Mouse (Mus musculus) spleen, adult 18-20 months (tissue): ENCODE results near the gene Rabep2.

Source experiments
- DNase-seq, 2 experiments: peaks; one replicate each; pipeline ENCODE4 v3.0.0; 2022; ENCODE audit warnings: mixed read lengths in 2 of 2

Gene Rabep2

DNA sequence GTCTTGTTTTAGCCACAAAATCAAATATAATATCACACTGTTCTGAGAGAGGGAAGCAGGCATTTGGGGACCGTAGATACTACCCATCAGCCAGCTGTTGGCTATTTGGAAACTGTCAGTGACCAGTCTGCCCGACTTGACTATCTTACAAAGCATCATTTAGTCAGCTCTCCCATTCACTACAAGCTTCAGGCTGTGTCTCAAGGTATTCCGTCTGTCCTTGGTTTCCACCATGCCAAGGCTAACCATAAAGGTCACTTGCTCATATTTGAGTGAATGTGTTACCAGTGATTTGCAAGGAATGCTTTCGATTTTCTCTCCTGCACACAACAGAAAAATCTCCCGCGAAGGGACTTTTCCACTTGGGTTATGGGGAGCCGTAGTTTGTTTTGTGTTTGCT, 6.2 kb downstream of the Rabep2 start:
- no peak for DNase-seq

DNA sequence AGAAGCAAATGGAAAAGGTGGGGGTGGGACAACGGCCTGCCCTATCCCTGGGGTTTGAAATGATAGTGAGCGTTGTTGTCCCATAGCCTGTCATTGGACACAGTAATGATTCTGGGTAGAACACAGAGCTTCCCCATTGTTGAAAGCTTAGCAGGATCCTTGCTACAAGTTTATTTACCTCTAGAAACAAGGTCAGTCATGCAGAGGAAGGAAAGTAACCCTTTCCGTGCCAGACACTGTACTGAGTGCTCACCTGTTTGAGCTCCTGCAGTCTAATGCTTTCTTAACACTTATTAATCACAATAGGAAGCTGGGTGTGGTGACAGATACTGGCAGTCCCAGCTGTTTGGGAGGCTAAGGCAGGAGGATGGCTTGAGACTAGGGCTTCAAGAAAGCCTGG, 7.2 kb downstream of the Rabep2 start:
- no peak for DNase-seq

DNA sequence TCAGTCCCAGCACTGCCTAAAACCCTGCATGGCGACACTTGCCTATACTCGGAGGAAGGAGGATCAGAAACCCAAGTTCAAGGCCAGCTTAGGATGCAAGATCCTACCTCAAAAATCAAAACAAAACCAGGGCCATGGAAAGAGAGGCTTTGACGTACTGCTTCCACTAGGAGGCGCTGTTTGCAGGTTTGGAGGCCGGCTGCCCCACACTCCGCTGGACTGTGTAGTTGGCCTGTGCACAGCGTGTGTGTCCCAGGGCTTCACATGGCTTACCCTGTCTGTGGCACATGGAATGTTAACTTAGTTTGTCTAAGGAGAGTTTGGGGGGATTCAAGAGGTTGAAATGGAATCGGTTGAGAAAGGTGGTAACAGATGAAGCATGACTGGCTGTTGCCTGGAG, 8.3 kb downstream of the Rabep2 start:
- peak in 1 of 2 experiments; percentile 67 for DNase-seq

DNA sequence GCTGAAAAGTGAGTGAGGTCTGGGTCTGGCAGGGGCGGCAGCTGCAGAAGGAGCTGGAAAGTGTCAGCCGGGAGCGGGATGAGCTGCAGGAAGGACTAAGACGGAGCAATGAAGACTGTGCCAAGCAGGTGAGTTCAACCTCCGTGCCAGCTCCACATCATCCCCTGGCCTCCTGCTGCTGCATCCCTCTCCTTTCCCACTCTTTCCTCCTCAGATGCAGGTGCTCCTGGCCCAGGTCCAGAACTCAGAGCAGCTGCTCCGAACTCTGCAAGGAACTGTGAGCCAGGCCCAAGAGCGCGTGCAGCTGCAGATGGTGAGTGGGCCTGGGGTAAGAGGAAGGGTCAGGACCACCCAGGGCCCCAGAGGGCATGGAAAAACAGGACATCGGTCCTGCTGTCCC, 11.6 kb downstream of the Rabep2 start:
- no peak for DNase-seq

DNA sequence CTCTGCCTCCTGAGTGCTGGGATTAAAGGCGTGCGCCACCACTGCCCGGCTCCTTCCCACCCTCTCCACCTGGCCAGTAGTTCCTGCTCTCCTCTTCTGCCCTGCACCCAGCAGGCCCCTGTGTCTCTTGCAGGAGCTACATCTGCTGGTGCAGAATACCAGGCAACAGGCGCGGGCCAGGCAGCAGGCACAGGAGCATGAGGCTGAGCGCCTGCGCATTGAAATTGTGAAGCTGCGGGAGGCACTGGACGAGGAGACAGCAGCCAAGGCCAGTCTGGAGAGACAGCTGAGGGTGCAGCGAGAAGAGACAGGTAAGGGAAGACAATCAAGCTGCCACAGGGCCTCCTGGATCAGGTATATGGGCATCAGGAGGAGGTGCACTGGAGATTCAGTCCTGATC, 15.4 kb downstream of the Rabep2 start:
- DNase-seq = no peak

DNA sequence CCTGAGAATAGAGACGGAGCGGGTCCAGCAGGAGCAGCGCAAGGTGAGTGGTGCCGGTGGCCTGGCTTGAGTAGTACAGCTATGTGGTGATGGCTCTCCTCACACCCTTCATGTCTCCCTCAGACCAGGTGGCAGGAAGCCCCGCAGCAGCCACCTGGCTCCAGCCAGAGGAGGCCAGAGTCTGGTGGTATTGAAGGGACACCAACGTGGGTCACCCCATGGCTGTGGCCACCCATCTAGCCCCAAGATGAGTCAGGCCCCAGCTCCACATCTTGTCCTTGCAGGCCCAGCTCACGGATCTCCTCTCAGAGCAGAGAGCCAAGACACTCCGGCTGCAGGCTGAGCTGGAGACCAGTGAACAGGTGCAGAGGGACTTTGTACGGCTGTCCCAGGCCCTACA, 16.0 kb downstream of the Rabep2 start:
- DNase-seq = no peak

DNA sequence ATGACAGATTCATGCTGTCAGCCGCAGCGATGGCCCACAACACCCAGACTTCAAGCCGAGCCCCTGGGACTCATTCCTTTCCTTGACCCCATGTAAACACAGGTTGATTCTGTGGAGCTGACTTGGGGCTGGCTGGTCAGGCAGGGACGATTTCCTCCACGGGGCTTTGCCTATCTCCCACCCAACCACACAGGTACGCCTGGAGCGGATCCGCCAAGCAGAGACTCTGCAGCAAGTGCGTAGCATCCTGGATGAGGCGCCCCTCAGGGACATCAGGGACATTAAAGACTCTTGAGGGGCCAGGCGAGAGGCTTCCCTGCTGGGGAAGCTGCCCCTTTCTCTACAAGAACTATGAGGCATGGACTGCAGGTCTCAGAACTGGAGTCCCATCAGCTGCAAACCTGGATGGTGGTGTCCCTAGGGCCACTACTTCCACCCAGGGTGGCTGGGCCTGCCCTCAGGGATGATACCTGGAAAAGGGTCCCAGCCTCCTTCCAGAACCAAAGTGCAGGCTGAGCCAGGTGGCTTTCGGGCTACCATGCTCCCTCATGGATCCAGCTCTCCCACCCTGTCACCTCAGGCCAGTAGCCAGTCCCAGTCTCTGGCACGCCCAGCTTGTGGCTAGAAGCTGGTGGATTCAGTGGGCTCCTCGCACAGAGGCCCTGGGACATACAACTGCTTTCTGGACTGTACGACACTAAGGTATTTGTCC, 16.7 kb downstream of the Rabep2 start:
- DNase-seq = no peak

DNA sequence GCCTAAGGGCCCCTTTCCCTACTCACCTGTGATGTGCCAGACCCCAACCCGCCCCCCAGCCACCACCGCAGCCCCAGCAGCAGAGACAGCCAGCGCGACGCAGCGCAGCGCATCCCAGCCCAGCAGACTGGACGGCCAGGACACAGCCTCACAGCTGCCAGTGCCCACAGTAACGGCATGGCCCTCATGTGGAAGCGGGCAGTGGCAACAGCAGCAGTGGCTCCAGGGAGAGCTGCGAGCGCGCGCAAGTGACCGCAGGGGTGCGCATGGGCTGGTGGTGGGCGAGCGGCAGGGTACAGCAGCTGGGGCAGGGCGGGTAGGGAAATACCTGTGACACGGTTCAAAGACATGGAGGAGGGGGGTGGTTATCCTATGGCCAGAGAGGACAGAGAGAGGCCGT, 17.7 kb downstream of the Rabep2 start:
- DNase-seq = no peak

DNA sequence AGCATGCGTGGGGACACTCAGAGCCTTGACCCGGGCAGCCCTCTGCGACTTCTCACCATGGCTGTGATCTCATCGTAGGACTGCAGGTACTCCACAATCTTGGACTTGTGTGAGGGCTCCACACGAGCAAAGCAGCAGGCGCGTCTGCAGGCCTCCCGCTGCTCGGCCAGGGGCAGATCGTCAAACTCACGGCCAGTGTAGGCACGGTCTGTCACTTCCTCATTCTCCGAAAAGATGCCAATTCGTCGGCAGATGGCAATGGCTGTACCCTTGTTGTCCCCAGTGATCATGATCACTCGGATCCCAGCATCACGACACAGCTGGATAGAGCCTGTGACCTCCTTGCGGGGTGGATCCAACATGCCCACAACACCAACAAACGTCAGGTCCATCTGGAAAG, 19.9 kb downstream of the Rabep2 start:
- DNase-seq = no peak

DNA sequence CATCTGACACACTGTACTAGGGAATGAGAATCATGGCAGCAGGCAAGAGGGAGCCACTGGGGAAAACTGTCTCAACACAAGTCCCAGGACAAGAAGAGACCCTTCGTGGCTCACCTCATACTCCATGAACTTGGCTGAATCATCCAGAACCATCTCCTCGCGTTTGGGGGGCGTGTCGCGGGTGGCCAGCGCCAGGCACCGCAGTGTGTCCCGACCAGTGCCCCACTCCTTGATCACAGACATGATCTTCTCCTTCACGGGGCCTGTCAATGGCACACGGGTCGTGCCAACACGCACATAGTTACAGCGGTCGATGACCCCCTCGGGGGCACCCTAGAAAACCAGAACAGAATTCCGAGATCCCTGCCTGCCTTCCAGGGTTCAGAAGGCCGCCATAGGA, 21.4 kb downstream of the Rabep2 start:
- no peak for DNase-seq

DNA sequence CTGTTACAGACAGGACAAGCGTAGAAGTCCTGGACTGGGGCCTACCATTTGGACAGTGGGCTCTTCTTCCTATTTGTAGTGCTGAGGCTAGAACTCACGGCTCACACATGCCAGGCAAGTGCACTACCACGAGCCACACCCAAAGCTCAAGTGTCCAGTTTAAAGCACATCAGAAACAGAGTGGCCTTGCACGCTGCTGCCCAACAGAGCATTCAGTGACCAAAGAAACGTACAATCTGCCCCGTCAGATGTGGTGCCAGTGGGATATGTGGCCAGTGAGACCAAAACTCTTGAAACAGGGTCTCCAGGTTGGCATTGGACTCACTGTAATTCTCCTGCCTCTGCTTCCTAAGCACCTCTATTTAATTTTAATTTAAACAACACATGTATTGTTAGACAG, 22.1 kb downstream of the Rabep2 start:
- DNase-seq = no peak

DNA sequence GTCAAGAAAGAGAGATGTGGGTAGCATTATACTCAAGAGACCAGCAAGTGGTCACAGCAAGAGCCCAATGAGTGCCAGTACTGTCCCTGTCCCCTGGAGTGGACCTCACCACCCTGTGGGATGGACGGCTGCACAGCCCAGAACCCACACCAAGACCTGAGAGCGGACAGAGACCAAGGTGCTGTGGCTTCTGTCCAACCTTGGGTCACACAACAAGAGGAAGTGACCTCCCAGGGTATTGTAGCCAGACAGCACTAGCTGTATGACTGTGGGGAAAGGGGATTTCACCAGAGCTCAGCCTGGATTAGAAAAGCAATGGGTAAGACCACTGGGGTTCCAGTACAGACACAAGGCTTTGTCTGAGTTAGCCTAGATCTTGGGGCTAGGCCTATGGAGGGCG, 23.7 kb downstream of the Rabep2 start:
- no peak for DNase-seq

DNA sequence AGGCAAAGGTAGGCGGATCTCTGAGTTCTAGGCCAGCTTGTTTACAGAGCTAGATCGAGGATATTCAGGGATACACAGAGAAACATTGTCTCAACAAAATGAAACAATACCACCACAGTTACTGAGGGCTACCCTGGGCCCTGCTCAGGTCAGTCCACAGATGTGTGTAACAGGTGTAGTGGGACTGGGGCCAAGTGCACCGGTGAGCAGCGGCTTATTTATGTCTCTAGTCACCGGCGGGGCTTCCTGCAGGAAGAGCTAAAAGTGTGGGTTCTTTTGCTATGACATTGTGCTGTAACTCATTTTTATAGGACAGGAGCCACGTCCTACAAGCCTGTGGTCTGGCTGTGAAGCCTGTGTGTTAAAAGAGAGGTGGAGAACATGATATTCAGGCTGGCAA, 25.3 kb downstream of the Rabep2 start:
- no peak for DNase-seq

DNA sequence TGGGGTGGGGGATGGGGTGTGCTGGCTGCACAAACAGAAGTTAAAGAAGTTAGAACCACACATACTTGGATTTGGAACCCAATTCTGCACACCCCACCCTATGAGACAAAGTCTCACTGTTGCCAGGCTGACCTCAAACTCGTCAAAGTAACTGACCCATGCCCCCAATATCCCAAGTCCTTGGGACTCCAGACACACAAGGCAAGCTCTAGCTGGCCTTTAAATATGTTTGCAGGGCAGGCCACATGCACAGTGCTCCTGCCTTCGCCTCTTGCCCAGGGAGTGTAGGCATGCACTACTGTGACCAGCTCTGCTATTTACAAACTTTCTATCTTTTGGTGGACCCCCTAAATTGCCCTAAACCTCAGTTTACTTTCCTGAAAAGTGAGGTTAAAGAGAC, 26.7 kb downstream of the Rabep2 start:
- DNase-seq = no peak

DNA sequence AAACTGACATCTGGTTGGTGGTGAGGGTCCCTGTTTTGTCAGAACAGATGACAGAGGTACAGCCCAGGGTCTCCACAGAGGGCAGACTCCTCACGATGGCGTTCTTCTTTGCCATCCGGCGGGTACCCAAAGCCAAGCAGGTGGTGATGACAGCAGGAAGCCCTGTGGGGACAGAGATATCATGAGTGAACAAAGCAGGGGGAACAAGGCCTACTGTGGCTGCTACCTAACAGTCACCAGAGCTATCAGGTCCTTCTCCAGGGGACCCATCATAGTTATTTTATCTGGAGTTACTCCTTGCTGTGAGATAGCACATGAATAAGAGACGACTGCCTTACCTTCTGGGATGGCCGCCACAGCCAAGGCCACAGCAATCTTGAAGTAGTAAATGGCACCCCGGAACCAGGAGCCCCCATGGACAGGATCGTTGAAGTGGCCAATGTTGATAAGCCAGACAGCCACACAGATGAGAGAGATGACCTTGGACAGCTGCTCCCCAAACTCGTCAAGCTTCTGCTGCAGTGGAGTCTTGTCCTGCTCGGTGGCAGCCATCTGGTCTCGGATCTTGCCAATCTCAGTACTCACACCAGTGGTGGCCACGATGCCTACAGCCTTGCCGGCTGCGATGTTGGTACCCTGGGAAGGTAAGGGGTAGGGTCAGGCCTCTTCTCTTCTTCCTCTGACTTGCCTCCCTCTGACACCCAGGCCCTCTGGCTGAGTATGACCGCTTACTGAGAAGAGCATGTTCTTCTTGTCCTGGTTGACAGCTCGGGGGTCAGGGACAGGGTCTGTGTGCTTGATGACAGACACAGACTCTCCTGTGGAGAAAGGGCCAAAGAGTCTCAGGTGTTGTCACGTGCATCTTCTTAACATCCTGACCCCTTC, 28.1 kb downstream of the Rabep2 start:
- DNase-seq = no peak

DNA sequence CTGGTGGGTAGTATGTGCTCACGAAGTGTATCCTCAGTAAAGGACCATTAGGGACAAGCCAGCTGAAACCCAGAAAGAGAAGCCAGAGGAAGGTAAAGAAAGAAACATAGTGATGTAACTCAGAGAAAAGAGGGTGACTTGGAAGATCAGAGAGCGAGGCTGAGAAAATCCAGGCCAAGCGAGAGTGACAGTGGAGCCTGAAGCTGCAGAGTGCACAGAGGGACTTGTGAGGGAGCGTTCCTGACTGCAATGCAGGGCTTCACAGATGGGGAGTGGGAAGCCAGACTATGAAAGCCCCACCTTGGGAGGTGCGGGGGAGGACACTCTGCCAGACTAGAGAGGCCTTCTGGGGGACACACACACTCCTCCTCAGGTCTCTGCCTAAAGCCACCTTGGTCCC, 29.7 kb downstream of the Rabep2 start:
- no peak for DNase-seq

DNA sequence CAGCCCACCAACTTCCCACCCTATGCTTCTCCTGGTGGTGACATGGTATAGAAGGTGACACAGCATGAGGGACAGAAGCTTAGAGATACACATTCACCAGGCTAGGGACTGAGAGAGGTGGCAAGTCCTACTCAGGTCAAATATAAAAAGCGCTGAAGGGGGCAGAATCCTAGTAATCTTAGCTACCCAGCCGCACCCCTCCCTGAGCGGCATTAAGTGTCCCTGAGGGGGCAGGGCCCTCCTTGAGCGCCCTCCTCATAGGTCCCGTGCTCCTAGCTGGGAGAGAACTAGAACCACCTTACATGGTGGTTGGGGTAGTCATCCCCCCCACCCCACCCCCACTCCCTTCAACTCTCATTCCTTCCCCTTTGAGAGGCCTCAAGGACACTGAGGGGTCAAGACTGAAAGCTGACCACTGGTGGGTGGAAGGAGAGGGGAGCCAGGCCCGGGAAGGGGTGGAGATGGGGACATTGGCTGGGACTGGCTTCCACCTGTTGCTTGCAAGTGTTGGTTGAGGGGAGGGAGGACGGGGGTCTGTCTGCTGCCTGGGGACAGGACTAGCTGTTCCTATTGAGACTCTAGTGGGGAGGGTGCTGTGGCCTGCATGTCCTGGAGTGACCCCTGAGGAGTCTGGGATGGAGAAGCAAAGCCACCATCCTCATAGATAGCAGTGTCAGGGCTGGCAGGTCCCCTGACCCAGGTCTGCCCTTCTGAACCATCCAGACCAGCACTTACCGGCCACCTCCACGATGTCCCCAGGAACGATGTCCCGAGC, 30.5 kb downstream of the Rabep2 start:
- no peak for DNase-seq

DNA sequence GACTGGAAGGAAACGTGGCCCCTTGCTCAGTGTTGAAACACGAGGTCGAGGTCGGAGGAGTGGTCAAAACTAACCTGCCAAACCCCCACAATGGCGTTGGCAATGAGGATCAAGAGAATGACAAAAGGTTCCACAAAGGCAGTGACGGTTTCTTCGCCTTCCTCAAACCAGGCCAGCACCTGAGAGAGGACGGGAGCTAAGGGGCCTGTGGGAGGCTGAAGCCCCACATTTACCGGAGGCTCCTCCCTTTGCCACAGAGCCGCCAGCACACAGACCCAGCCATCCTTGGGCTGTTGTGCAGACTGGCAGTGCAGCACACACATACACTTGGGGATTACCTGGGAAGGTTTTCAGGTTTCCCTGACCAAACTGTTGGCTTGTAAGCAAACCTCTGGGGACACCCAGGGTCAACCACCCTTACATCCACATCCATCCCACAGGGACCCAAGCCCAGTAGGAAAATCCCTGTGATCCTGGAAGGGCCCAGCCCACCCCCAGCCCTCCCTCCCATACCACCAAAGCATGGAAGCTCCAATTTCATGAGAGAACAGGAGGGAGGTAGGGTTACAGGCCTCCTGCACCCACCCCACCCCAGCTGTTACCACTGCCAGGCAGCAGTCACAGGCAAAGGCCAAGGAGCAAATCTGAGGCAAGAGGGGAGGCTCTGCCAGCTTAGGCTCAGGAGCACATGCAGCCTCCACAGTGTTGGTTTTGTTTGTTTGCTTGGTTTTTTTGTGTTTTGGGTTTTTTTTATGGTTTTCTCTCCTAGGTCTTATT, 32.3 kb downstream of the Rabep2 start:
- no peak for DNase-seq

DNA sequence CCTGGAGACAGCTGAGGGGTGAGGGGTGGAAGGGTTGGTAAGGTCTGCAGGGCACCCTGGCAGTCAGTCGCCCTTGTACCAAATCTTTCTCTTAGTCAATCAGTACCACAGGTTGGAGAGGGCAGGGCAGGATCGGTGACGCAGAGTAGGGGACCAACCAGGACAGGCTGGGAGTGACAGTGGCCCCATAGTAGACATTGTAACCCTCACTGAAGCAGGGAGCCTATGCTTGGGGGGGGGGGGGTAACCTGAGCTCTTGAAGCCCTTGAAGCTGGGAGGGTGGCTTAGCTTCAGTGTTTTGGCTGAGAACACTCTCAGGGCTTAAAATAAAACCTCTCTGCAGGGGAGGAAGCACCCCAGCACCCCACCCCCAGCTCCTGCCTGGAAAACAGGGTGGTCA, 33.1 kb downstream of the Rabep2 start:
- DNase-seq = no peak

DNA sequence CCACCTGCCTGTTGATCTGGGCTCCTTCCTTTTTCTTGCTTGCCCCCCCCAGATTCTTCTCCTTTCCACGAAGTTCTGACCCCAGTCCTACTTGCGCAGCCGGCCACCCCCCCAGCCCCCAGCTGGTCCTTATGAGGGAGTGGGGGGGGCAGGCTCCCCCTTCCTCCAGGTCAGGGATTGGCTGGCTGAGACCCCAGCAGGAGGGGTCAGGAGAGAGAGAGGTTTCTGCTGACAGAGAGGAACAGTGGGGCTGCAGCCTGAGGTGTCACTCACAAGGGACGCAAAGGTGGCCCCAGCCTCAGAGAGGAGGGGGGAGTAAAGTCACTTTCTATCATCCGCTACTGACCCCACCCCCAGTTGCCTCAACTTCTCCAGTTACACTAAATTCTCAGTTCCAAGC, 34.4 kb downstream of the Rabep2 start, which contains the start of gene Atp2a1:
Gene Atp2a1 (minus strand): TSS at position 105 of the 400 bp plus-strand sequence.
- DNase-seq = no peak

DNA sequence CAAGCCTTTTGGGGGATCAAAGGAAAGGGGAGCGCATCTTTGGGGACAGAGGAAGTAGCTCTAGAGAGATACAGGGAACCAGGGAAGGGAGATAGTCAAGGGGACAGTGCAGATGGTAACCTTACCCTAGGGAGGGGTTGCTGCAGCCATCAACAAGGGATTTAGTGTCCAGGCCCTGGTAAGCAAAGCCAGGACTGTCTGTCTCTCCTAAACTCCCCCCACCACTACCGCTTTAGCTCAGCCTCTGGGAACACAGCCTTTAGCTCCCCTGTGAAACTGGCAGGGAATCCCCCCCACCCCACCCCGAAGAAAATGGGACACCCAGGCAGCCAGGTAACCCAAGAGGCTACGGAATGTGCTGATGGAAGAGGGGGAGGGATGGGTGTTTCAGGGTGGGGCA, 35.0 kb downstream of the Rabep2 start:
- no peak for DNase-seq

DNA sequence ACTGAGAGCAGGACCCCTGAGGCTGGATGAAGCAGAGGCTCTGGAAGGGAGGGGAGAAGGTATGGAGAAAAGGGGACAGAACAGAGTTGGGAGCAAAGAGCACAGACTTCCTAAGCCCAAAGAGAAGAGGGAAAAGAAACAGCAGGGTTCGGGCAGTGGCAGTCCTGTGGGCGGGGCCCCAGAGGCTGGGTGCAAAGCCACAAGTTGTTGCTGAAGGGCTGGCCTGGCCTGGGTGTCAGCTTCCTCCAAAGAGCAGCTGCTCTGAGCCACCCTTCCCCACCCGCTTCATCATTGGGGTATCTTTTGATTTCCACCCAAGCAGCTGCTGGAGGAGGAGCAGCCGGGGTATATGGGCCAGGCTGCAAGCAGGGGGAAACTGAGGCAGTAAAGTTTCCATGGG, 35.6 kb downstream of the Rabep2 start:
- peak in 1 of 2 experiments; percentile 23 for DNase-seq

DNA sequence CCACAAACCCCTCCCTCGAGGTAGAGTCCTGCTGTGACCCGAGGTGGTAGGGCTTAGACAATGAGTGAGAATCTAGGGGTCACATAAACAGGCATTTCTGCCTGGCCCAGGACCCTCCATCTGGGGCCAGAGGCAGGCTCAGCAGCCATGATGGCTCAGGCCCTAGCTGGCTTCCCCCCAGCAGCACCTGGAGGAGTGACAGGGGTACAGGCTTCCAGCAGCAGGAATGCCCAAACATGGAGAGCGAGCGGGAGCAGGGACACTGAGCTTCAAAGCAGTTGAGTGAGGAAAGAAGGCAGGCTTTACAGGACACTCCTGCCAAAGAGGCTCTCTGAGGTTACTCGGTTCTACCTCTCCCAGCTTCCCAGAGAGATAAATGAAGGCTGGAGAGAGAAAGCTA, 36.3 kb downstream of the Rabep2 start:
- no peak for DNase-seq
